In genomic region chr14:76497187-76497586, GRCm38 (mm10) we compare ENCODE assay signal across 18 mouse cellular contexts. TPM values are rescaled to one million over a fixed set of nuclear protein-coding genes. Genes with fewer than 3 reads are reported as not detected.
"Had no signal": no experiment of that assay in that cellular context is flagged by ENCODE, and none has a peak within 500 bp of the region (broad histone marks: within the 10 kb centered on the region; RNA-seq: fewer than 3 reads in every experiment).

No protein-coding gene starts in this region.

- H3K27me3 ChIP-seq: midbrain, embryonic 12.5 days; neural tube, embryonic 12.5 days had no signal

- H3K9ac ChIP-seq: lung, embryonic 14.5 days; midbrain, embryonic 12.5 days; neural tube, embryonic 12.5 days had no signal

- H3K9me3 ChIP-seq: midbrain, embryonic 10.5 days; midbrain, embryonic 12.5 days; neural tube, embryonic 12.5 days had no signal

- DNase-seq: lung, adult 18-20 months; lung, embryonic 14.5 days; lung, postnatal 10 days; midbrain, embryonic 14.5 days; retina, postnatal 1 day; right cerebral cortex, adult 18-20 months; right cerebral cortex, postnatal 25 days; right cerebral cortex, postnatal 4 days; spleen, adult 18-20 months; thymus, adult 18-20 months; thymus, postnatal 14 days; thymus, postnatal 36 days had no signal

- H3K4me3 ChIP-seq: midbrain, embryonic 10.5 days; midbrain, embryonic 12.5 days; myocyte; neural tube, embryonic 12.5 days had no signal

- H3K4me2 ChIP-seq: lung, embryonic 14.5 days; midbrain, embryonic 12.5 days; neural tube, embryonic 12.5 days had no signal

- ATAC-seq: midbrain, embryonic 16.5 days had no signal

- H3K27ac ChIP-seq: midbrain, embryonic 10.5 days; midbrain, embryonic 12.5 days; neural tube, embryonic 12.5 days had no signal

RNA-seq across cellular contexts. Expression of gene Serp2, which starts 59.5 kb away (rescaled TPM):
- total RNA-seq: megakaryocyte, adult 5-6 weeks had no signal
